Comparison of ENCODE assay signal across 20 mouse cellular contexts in genomic region chr6:82689474-82689873, GRCm38 (mm10). TPM values are rescaled to one million over a fixed set of nuclear protein-coding genes. Genes with fewer than 3 reads are reported as not detected.
DNase-seq lines count a peak whose midpoint lies in the region; TF ChIP-seq lines count a peak whose summit lies in the region.
"Had no signal": no experiment of that assay in that cellular context is flagged by ENCODE, and none has a peak within 500 bp of the region (broad histone marks: within the 10 kb centered on the region; RNA-seq: fewer than 3 reads in every experiment).

No protein-coding gene starts in this region.

- H3K4me1 ChIP-seq in heart, embryonic 10.5 days: peaks cover 6% of the 10 kb centered on the region; the same call in 1 of the 2 replicates
- no peaks in the 10 kb centered on the region for H3K4me1 ChIP-seq in ES-Bruce4 (ENCODE audit: control insufficient read depth, insufficient read depth, low read length)
- H3K4me1 ChIP-seq in MEL (ENCODE audit: control insufficient read depth in 1 of 2, insufficient read depth in 2 of 2, low read length in 2 of 2): peaks cover 2 to 12% of the 10 kb centered on the region in 2 experiments; a peak in 3 of 4 replicates
- H3K4me1 ChIP-seq: embryonic facial prominence, embryonic 10.5 days; embryonic facial prominence, embryonic 12.5 days; forebrain, embryonic 15.5 days had no signal

- no peaks in the 10 kb centered on the region for H3K79me2 ChIP-seq in MEL (ENCODE audit: control insufficient read depth, insufficient read depth, low read length, poor library complexity)

- TF ChIP-seq POLR2A in ES-Bruce4 (IDR thresholded peaks at IDR 0.05; ENCODE audit: insufficient read depth, low read length) (no peak), MEL (IDR thresholded peaks at IDR 0.05; ENCODE audit: control insufficient read depth in 1 of 2, insufficient read depth in 1 of 2, low read depth in 1 of 2, low read length in 2 of 2, poor library complexity in 1 of 2) (no peak)

- no peaks in the 10 kb centered on the region for H3K9me3 ChIP-seq in heart, embryonic 10.5 days
- H3K9me3 ChIP-seq in ES-Bruce4 (replicated peaks; ENCODE audit: control insufficient read depth, insufficient read depth, low read length, poor library complexity, severe bottlenecking) (no peaks in the 10 kb centered on the region), MEL (replicated peaks; ENCODE audit: insufficient read depth, low read length) (no peaks in the 10 kb centered on the region)
- H3K9me3 ChIP-seq: embryonic facial prominence, embryonic 10.5 days; embryonic facial prominence, embryonic 12.5 days; forebrain, embryonic 13.5 days; forebrain, embryonic 15.5 days; G1E had no signal

- H3K27ac ChIP-seq in heart, embryonic 10.5 days: no peak overlapping the region
- H3K27ac ChIP-seq in ES-Bruce4 (ENCODE audit: insufficient read depth, low read length) (peak overlapping the region; percentile 99), MEL (ENCODE audit: control insufficient read depth, low read depth, low read length) (no peak overlapping the region)
- H3K27ac ChIP-seq: embryonic facial prominence, embryonic 10.5 days; embryonic facial prominence, embryonic 12.5 days; forebrain, embryonic 13.5 days; forebrain, embryonic 15.5 days had no signal

- TF ChIP-seq RAD21 in MEL (IDR thresholded peaks at IDR 0.05; ENCODE audit: low read depth, low read length): no peak

- H3K4me3 ChIP-seq in heart, embryonic 10.5 days: no peak overlapping the region
- no peak overlapping the region for H3K4me3 ChIP-seq in ES-Bruce4 (ENCODE audit: low read depth, low read length)
- H3K4me3 ChIP-seq in MEL (ENCODE audit: control insufficient read depth in 1 of 2, insufficient read depth in 1 of 2, low read depth in 2 of 2, low read length in 2 of 2): no peak overlapping the region
- H3K4me3 ChIP-seq: embryonic facial prominence, embryonic 10.5 days; embryonic facial prominence, embryonic 12.5 days; forebrain, embryonic 13.5 days; forebrain, embryonic 15.5 days had no signal

- no peak for TF ChIP-seq CTCF in ES-Bruce4 (IDR thresholded peaks at IDR 0.05; ENCODE audit: low read depth, low read length)
- no peak for TF ChIP-seq CTCF in MEL (IDR thresholded peaks at IDR 0.05 in 2 of 3, conservative IDR thresholded peaks at IDR 0.05 in 1 of 3; ENCODE audit: control insufficient read depth in 1 of 3, insufficient read depth in 1 of 3, low read depth in 2 of 3, low read length in 3 of 3, poor library complexity in 1 of 3, severe bottlenecking in 1 of 3)

- peak; percentile 24 for DNase-seq in heart, embryonic 10.5 days (ENCODE audit: low spot score)
- DNase-seq in heart, adult 8-10 months (ENCODE audit: low spot score): no peak
- DNase-seq in MEL (ENCODE audit: low read depth, low spot score): peak; percentile 21
- no peak for DNase-seq in left cerebral cortex, postnatal 10 days (ENCODE audit: extremely low spot score in 1 of 2, low spot score in 2 of 2)
- DNase-seq in gastrocnemius, postnatal 14 days: no peak
- DNase-seq: adrenal gland, adult 2 months; adrenal gland, postnatal 10 days; adrenal gland, postnatal 25 days; cerebellum, adult 11 months; cerebellum, adult 18-20 months; cerebellum, adult 8-10 months; cerebellum, adult 9-11 months; cerebellum, postnatal 14 days; forebrain, postnatal 0 days had no signal

- WGBS in heart, embryonic 10.5 days: 64% methylated on average over 4 of the region's 4 CpGs

- no peaks in the 10 kb centered on the region for H3K36me3 ChIP-seq in heart, embryonic 10.5 days
- H3K36me3 ChIP-seq in ES-Bruce4 (ENCODE audit: control insufficient read depth, insufficient read depth, low read length, poor library complexity, severe bottlenecking) (no peaks in the 10 kb centered on the region; the same call in 1 of the 2 replicates), MEL (ENCODE audit: control insufficient read depth in 1 of 2, insufficient read depth in 2 of 2, low read length in 2 of 2) (peaks cover 0 to 10% of the 10 kb centered on the region in 2 experiments; a peak in 2 of 4 replicates)
- H3K36me3 ChIP-seq: embryonic facial prominence, embryonic 10.5 days; embryonic facial prominence, embryonic 12.5 days; forebrain, embryonic 15.5 days; G1E had no signal

- TF ChIP-seq EP300 in ES-Bruce4 (IDR thresholded peaks at IDR 0.05; ENCODE audit: insufficient read depth, low read depth, low read length) (no peak), MEL (IDR thresholded peaks at IDR 0.05; ENCODE audit: low read depth in 1 of 2, low read length in 2 of 2) (peak; percentile 72 to 83)

- intact Hi-C loops in left cerebral cortex, postnatal 10 days (cut with DNase I): no loop called here
- intact Hi-C loops in gastrocnemius, postnatal 14 days (cut with DNase I; ENCODE audit: low total_unique reads): no loop called here

- no peak overlapping the region; the same call in 1 of the 2 replicates for H3K9ac ChIP-seq in ES-Bruce4 (ENCODE audit: low read depth, poor library complexity, severe bottlenecking)
- no peak overlapping the region for H3K9ac ChIP-seq in MEL (ENCODE audit: control insufficient read depth, low read depth, low read length, poor library complexity, severe bottlenecking)
- H3K9ac ChIP-seq: embryonic facial prominence, embryonic 12.5 days; forebrain, embryonic 13.5 days; forebrain, embryonic 15.5 days; forebrain, postnatal 0 days had no signal

- no peaks in the 10 kb centered on the region for H3K27me3 ChIP-seq in heart, embryonic 10.5 days (ENCODE audit: insufficient read depth, poor library complexity, severe bottlenecking)
- H3K27me3 ChIP-seq in ES-Bruce4 (ENCODE audit: control insufficient read depth, insufficient read depth, low read length, poor library complexity, severe bottlenecking): no peaks in the 10 kb centered on the region
- H3K27me3 ChIP-seq in MEL (ENCODE audit: control insufficient read depth in 1 of 2, insufficient read depth in 2 of 2, low read length in 2 of 2): no peaks in the 10 kb centered on the region
- H3K27me3 ChIP-seq: embryonic facial prominence, embryonic 12.5 days; forebrain, embryonic 13.5 days; forebrain, embryonic 15.5 days had no signal

TF ChIP-seq in MEL, 35 proteins besides CTCF, POLR2A, EP300 and RAD21 (continues in another document):
- no peak for TF ChIP-seq CHD1 (IDR thresholded peaks at IDR 0.05; ENCODE audit: low read depth, low read length)
- TF ChIP-seq ZNF384 (IDR thresholded peaks at IDR 0.05; ENCODE audit: low read depth, low read length): peak; percentile 98
- no peak for TF ChIP-seq MAX (IDR thresholded peaks at IDR 0.05; ENCODE audit: low read length)
- no peak for TF ChIP-seq SMC3 (IDR thresholded peaks at IDR 0.05; ENCODE audit: low read depth, low read length)
- TF ChIP-seq MAZ (IDR thresholded peaks at IDR 0.05; ENCODE audit: low read depth, low read length): no peak
- TF ChIP-seq ZKSCAN1 (IDR thresholded peaks at IDR 0.05; ENCODE audit: low read depth, low read length): no peak
- TF ChIP-seq MAFK (IDR thresholded peaks at IDR 0.05; ENCODE audit: borderline replicate concordance, low read depth, low read length): no peak
- peak; percentile 66; the same call in 1 of the 2 replicates for TF ChIP-seq RCOR1 (IDR thresholded peaks at IDR 0.05; ENCODE audit: low read depth, low read length)
- TF ChIP-seq NRF1 (IDR thresholded peaks at IDR 0.05; ENCODE audit: insufficient read depth, low read depth, low read length, poor library complexity, severe bottlenecking): no peak
- TF ChIP-seq POLR2AphosphoS2 (IDR thresholded peaks at IDR 0.05; ENCODE audit: low read length): no peak
- no peak for TF ChIP-seq JUND (IDR thresholded peaks at IDR 0.05; ENCODE audit: low read depth, low read length)
- TF ChIP-seq CHD2 (IDR thresholded peaks at IDR 0.05; ENCODE audit: low read length): no peak
- TF ChIP-seq GATA1 (IDR thresholded peaks at IDR 0.05; ENCODE audit: low read depth, low read length): peak; percentile 74
- no peak for TF ChIP-seq E2F4 (IDR thresholded peaks at IDR 0.05; ENCODE audit: borderline replicate concordance, low read depth, low read length)
- TF ChIP-seq POLR2AphosphoS5 (IDR thresholded peaks at IDR 0.05; ENCODE audit: borderline replicate concordance, low read depth, low read length): no peak
- no peak for TF ChIP-seq NELFE (IDR thresholded peaks at IDR 0.05; ENCODE audit: low read depth, low read length)
- TF ChIP-seq TAL1 (IDR thresholded peaks at IDR 0.05; ENCODE audit: low read length): no peak
- no peak for TF ChIP-seq USF1 (IDR thresholded peaks at IDR 0.05; ENCODE audit: low read depth, low read length)
- TF ChIP-seq TCF12 (IDR thresholded peaks at IDR 0.05; ENCODE audit: low read depth, low read length): peak; percentile 68
- TF ChIP-seq USF2 (IDR thresholded peaks at IDR 0.05; ENCODE audit: borderline replicate concordance in 1 of 2, insufficient read depth in 1 of 2, low read depth in 1 of 2, low read length in 2 of 2): no peak
- no peak for TF ChIP-seq ELF1 (IDR thresholded peaks at IDR 0.05; ENCODE audit: low read depth, low read length)
- no peak for TF ChIP-seq ZMIZ1 (IDR thresholded peaks at IDR 0.05; ENCODE audit: low read depth, low read length)
- TF ChIP-seq ZC3H11A (IDR thresholded peaks at IDR 0.05; ENCODE audit: low read depth, low read length): no peak
- TF ChIP-seq GABPA (IDR thresholded peaks at IDR 0.05; ENCODE audit: low read depth, low read length): no peak
- TF ChIP-seq MYC (IDR thresholded peaks at IDR 0.05; ENCODE audit: low read depth, low read length): no peak
- no peak for TF ChIP-seq MXI1 (IDR thresholded peaks at IDR 0.05; ENCODE audit: low read depth, low read length)
- no peak for TF ChIP-seq TBP (IDR thresholded peaks at IDR 0.05; ENCODE audit: low read depth, low read length)
- TF ChIP-seq KAT2A (conservative IDR thresholded peaks at IDR 0.05; ENCODE audit: low read depth, low read length): no peak
- TF ChIP-seq UBTF (IDR thresholded peaks at IDR 0.05; ENCODE audit: borderline replicate concordance, insufficient read depth, low read depth, low read length): no peak
- TF ChIP-seq MYB (IDR thresholded peaks at IDR 0.05; ENCODE audit: low read depth, low read length): no peak
- TF ChIP-seq ETS1 (IDR thresholded peaks at IDR 0.05; ENCODE audit: low read depth, low read length): peak; percentile 51

RNA-seq across cellular contexts. Expression of gene Pole4, which starts 15.7 kb away (rescaled TPM):
- polyA plus RNA-seq in heart, embryonic 10.5 days (2016; fragmentation: Nextera tagmentation; extraction: Ambion mirVana): 105 and 121 TPM in 2 replicates
- 10 to 100 TPM; 15.0 to 19.2 (median 17.6) TPM for total RNA-seq in heart, adult 8-10 months (2022)
- polyA plus RNA-seq in ES-Bruce4 (2011; ENCODE audit: insufficient read depth, insufficient read length, low read depth, missing spikeins) (54.0 and 61.1 TPM in 2 replicates), MEL (2012; ENCODE audit: insufficient read depth in 1 of 2, insufficient read length in 2 of 2, low read depth in 1 of 2, low replicate concordance in 2 of 2, missing spikeins in 1 of 2) (10 to 100 TPM in 1 of 2 experiments, not detected in 1; 76.7 TPM)
- 65.7 and 67.2 TPM in 2 replicates for total RNA-seq in MEL (2012; rRNA removed)
- 10 to 100 TPM; 47.6 to 53.1 TPM for total RNA-seq in left cerebral cortex, postnatal 10 days (2021)
- 10 to 100 TPM; 22.0 to 22.9 TPM for total RNA-seq in gastrocnemius, postnatal 14 days (2021)

Comparison
In these comparisons a context has a peak if more than half of its experiments do, and no peak if none do; other contexts are left out.
1. DNase-seq: peak in heart, embryonic 10.5 days (single experiment) and MEL (single experiment); none in heart, adult 8-10 months (single experiment), left cerebral cortex, postnatal 10 days (0 of 2) and gastrocnemius, postnatal 14 days (single experiment).